Mouse (Mus musculus) lung, adult 2 months (tissue): Measurements from ENCODE around the gene Pcx. TPM values are rescaled to one million over a fixed set of nuclear protein-coding genes. Genes with fewer than 3 reads are reported as not detected.

Source experiments
- DNase-seq: peaks from one replicate; pipeline ENCODE4 v3.0.0; 2022
- H3K4me1 ChIP-seq: fragments of 200-500 bp; 2 replicates; pipeline ENCODE4 v1.6.1; 2011; ENCODE audit warnings: low read length; ENCODE audit not compliant: control insufficient read depth, insufficient read depth
- H3K4me3 ChIP-seq: fragments of 200-500 bp; replicated peaks from 2 replicates; pipeline ENCODE3; 2011; ENCODE audit warnings: low read depth, mild to moderate bottlenecking, control low read depth, low read length; ENCODE audit errors: extremely low read depth
- CTCF ChIP-seq: fragments of 200-500 bp; IDR thresholded peaks from 2 replicates; pipeline ENCODE4 v1.5.1; 2011; ENCODE audit warnings: mild to moderate bottlenecking, low read length, control low read depth; ENCODE audit not compliant: insufficient read depth
- POLR2A ChIP-seq: fragments of 200-500 bp; IDR thresholded peaks from 2 replicates; pipeline ENCODE4 v1.6.1; 2011; ENCODE audit warnings: low read depth, mild to moderate bottlenecking, control low read depth, low read length, borderline replicate concordance; ENCODE audit errors: extremely low read depth
- WGBS: fragments of 180-500 bp; shearing (Covaris S2); methylation state at CpG from one replicate; pipeline ENCODE4 v1.1.7; 2018; 5-methylcytosine and 5-hydroxymethylcytosine counted together
- polyA plus RNA-seq: library from polyadenylated mRNA; depleted of rRNA; stranded (reverse); fragments of >200 nt; gene quantifications from 2 replicates; pipeline ENCODE4 v1.2.3, GENCODE M21; 2012

The Pcx gene
- polyA plus RNA-seq, 1 experiment, result 52.7 TPM

- no peak for TF ChIP-seq CTCF
- TF ChIP-seq POLR2A, result no peak
- WGBS, result 85% methylated on average over 5 of the region's 5 CpGs
- peaks cover 8% of the 10 kb centered on the region for H3K4me1 ChIP-seq
- no peak for DNase-seq
- H3K4me3 ChIP-seq, result no peak overlapping the region
These were observed 112.5 kb downstream of the Pcx start for GRCm38 (mm10) chr19:4622780-4623179.

GRCm38 (mm10) chr19:4623419-4623818 is 113.1 kb downstream of the Pcx start:
- peaks cover 8% of the 10 kb centered on the region for H3K4me1 ChIP-seq
- TF ChIP-seq POLR2A (no peak), CTCF (no peak)
- WGBS, result 98% methylated on average over 9 of the region's 9 CpGs
- H3K4me3 ChIP-seq, result no peak overlapping the region
- no peak for DNase-seq

GRCm38 (mm10) chr19:4624006-4624405 is 113.7 kb downstream of the Pcx start:
- H3K4me3 ChIP-seq, result no peak overlapping the region
- no peak for TF ChIP-seq CTCF
- no peak for TF ChIP-seq POLR2A
- peaks cover 8% of the 10 kb centered on the region for H3K4me1 ChIP-seq
- WGBS, result 90% methylated on average over 12 of the region's 12 CpGs
- peak; percentile 3 for DNase-seq

GRCm38 (mm10) chr19:4624406-4625178 is 114.3 kb downstream of the Pcx start:
- peak overlapping the region; percentile 99 for H3K4me3 ChIP-seq
- 20% methylated on average over 4 of the region's 4 CpGs for WGBS
- DNase-seq, result peak; percentile 6
- H3K4me1 ChIP-seq, result peaks cover 8% of the 10 kb centered on the region
- no peak for TF ChIP-seq CTCF
- no peak for TF ChIP-seq POLR2A

- WGBS, result under 1% methylated on average over 64 of the region's 64 CpGs
- TF ChIP-seq POLR2A, result peak; percentile 76
- TF ChIP-seq CTCF, result no peak
- Histone ChIP-seq H3K4me3 (peak within 1 kb of the TSS; percentile 99), H3K4me1 (peaks cover 8% of the 10 kb centered on the region)
- DNase-seq, result peak; percentile 94
These were observed 115.0 kb downstream of the Pcx start, which contains the start of gene Rce1 for GRCm38 (mm10) chr19:4625179-4625828. Rce1 (minus strand) TSS chr19:4625641.

- DNase-seq, result peak; percentile 3
- Histone ChIP-seq H3K4me3 (peak overlapping the region; percentile 99), H3K4me1 (peaks cover 8% of the 10 kb centered on the region)
- no peak for TF ChIP-seq CTCF
- no peak for TF ChIP-seq POLR2A
- WGBS, result 1% methylated on average over 35 of the region's 35 CpGs
These were observed 115.7 kb downstream of the Pcx start for GRCm38 (mm10) chr19:4625829-4626535.

- Histone ChIP-seq H3K4me1 (peaks cover 8% of the 10 kb centered on the region), H3K4me3 (no peak overlapping the region)
- DNase-seq, result no peak
- WGBS, result 5% methylated on average over 1 of the region's 1 CpGs
- TF ChIP-seq CTCF, result peak; percentile 59
- no peak for TF ChIP-seq POLR2A
These were observed 118.5 kb downstream of the Pcx start for GRCm38 (mm10) chr19:4628819-4629218.

- no peak overlapping the region for H3K4me3 ChIP-seq
- WGBS, result 64% methylated on average over 4 of the region's 4 CpGs
- TF ChIP-seq CTCF (no peak), POLR2A (no peak)
- DNase-seq, result no peak
- no peaks in the 10 kb centered on the region for H3K4me1 ChIP-seq
These were observed 125.7 kb downstream of the Pcx start for GRCm38 (mm10) chr19:4635986-4636385.

DNA sequence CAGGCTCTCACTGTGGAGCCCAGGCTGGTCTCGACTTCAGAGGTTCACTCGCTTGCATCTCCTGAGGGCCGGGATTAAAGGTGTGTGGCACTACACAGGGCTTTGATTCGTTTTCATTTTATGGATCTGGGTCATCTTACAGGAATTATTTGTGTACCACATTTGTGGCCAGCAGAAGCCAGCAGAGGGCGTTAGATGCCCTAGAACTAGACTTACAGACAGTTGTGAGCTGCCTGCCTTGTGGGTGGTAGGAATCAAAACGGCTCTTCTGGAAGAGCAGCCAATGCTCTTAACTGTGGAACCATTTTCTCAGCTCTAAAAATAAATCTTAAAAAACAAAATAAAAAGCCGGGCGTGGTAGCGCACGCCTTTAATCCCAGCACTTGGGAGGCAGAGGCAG is 134.0 kb downstream of the Pcx start:
- WGBS, result 44% methylated on average over 10 of the region's 10 CpGs
- DNase-seq, result no peak
- H3K4me3 ChIP-seq, result no peak overlapping the region
- no peak for TF ChIP-seq POLR2A
- TF ChIP-seq CTCF, result no peak
- no peaks in the 10 kb centered on the region for H3K4me1 ChIP-seq
